Mouse (Mus musculus): ENCODE measurements around the gene Apold1. TPM values are rescaled to one million over a fixed set of nuclear protein-coding genes. Genes with fewer than 3 reads are reported as not detected.

Apold1 gene
- polyA plus RNA-seq, 1 experiment = 1.2 TPM

- no peak overlapping the region for H3K4me3 ChIP-seq (replicated peaks; ENCODE audit: extremely low read depth, low read depth, low read length)
- DNase-seq = no peak
- TF ChIP-seq CTCF (IDR thresholded peaks at IDR 0.05; ENCODE audit: insufficient read depth, low read length) (no peak), POLR2A (IDR thresholded peaks at IDR 0.05; ENCODE audit: borderline replicate concordance, extremely low read depth, low read depth, low read length) (no peak)
- WGBS = 68% methylated on average over 2 of the region's 2 CpGs
- H3K4me1 ChIP-seq (ENCODE audit: control insufficient read depth, insufficient read depth, low read length) = peaks cover 3% of the 10 kb centered on the region; the same call in 1 of the 2 replicates
Observed at GRCm38 (mm10) chr6:134963910-134964309, 17.6 kb upstream of the Apold1 start.

DNA sequence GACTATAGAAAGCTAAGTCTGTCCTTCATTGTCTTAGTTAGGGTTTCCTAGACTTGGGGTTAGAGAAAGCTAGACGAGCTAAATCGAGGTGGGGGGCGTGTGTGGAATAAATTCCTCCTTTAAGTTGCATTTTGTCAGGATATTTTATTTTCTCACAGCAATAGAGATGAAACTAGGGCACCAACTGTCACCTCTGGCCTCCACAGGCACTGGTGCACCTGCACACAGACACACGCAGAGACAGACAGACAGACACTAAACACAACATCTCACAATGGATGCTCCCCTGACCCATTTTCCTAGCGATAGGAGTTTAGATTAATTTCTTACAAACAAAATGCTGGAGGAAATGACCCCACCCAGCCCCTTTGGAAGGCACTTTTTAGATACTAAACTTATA, 14.8 kb upstream of the Apold1 start:
- no peak for DNase-seq
- WGBS = 70% methylated on average over 5 of the region's 5 CpGs
- H3K4me3 ChIP-seq (replicated peaks; ENCODE audit: extremely low read depth, low read depth, low read length) = no peak overlapping the region
- TF ChIP-seq POLR2A (IDR thresholded peaks at IDR 0.05; ENCODE audit: borderline replicate concordance, extremely low read depth, low read depth, low read length) (no peak), CTCF (IDR thresholded peaks at IDR 0.05; ENCODE audit: insufficient read depth, low read length) (no peak)
- H3K4me1 ChIP-seq (ENCODE audit: control insufficient read depth, insufficient read depth, low read length) = peaks cover 3% of the 10 kb centered on the region; the same call in 1 of the 2 replicates

GRCm38 (mm10) chr6:134968326-134968725, 13.2 kb upstream of the Apold1 start:
- H3K4me3 ChIP-seq (replicated peaks; ENCODE audit: extremely low read depth, low read depth, low read length) = no peak overlapping the region
- 58% methylated on average over 1 of the region's 1 CpGs for whole genome bisulfite sequencing
- no peak for TF ChIP-seq CTCF (IDR thresholded peaks at IDR 0.05; ENCODE audit: insufficient read depth, low read length)
- TF ChIP-seq POLR2A (IDR thresholded peaks at IDR 0.05; ENCODE audit: borderline replicate concordance, extremely low read depth, low read depth, low read length) = no peak
- no peak for DNase-seq
- no peaks in the 10 kb centered on the region for H3K4me1 ChIP-seq (ENCODE audit: control insufficient read depth, insufficient read depth, low read length)

GRCm38 (mm10) chr6:134969498-134969897, 12.0 kb upstream of the Apold1 start:
- DNase-seq = no peak
- Histone ChIP-seq H3K4me3 (replicated peaks; ENCODE audit: extremely low read depth, low read depth, low read length) (no peak overlapping the region), H3K4me1 (ENCODE audit: control insufficient read depth, insufficient read depth, low read length) (no peaks in the 10 kb centered on the region)
- TF ChIP-seq CTCF (IDR thresholded peaks at IDR 0.05; ENCODE audit: insufficient read depth, low read length) = no peak
- TF ChIP-seq POLR2A (IDR thresholded peaks at IDR 0.05; ENCODE audit: borderline replicate concordance, extremely low read depth, low read depth, low read length) = no peak
- 94% methylated on average over 2 of the region's 2 CpGs for WGBS

GRCm38 (mm10) chr6:134972096-134972495, 9.4 kb upstream of the Apold1 start:
- TF ChIP-seq CTCF (IDR thresholded peaks at IDR 0.05; ENCODE audit: insufficient read depth, low read length) (no peak), POLR2A (IDR thresholded peaks at IDR 0.05; ENCODE audit: borderline replicate concordance, extremely low read depth, low read depth, low read length) (no peak)
- H3K4me3 ChIP-seq (replicated peaks; ENCODE audit: extremely low read depth, low read depth, low read length) = no peak overlapping the region
- no peaks in the 10 kb centered on the region for H3K4me1 ChIP-seq (ENCODE audit: control insufficient read depth, insufficient read depth, low read length)
- WGBS = 47% methylated on average over 4 of the region's 4 CpGs
- DNase-seq = no peak

DNA sequence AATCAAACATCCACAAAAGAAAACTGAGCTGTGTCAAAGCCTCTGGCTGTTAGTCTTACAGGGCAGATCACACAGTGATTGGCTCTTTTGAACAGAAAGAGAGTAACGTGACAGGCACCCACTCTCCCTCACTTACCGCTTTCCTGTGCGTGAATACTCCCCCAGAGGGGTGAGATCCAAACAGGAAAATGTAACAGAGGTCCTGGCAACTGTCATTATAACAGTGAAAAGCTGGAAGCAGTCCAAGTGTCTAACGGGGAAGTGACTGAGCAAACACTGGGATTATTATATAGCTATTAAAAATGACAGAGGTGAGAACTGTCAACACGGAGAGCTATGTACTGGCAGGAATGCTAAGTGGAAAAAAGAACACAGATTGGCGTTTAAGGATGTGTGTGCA, 4.9 kb upstream of the Apold1 start:
- no peak for DNase-seq
- Histone ChIP-seq H3K4me1 (ENCODE audit: control insufficient read depth, insufficient read depth, low read length) (no peaks in the 10 kb centered on the region), H3K4me3 (replicated peaks; ENCODE audit: extremely low read depth, low read depth, low read length) (no peak overlapping the region)
- 21% methylated on average over 6 of the region's 6 CpGs for WGBS
- TF ChIP-seq POLR2A (IDR thresholded peaks at IDR 0.05; ENCODE audit: borderline replicate concordance, extremely low read depth, low read depth, low read length) (no peak), CTCF (IDR thresholded peaks at IDR 0.05; ENCODE audit: insufficient read depth, low read length) (no peak)

DNA sequence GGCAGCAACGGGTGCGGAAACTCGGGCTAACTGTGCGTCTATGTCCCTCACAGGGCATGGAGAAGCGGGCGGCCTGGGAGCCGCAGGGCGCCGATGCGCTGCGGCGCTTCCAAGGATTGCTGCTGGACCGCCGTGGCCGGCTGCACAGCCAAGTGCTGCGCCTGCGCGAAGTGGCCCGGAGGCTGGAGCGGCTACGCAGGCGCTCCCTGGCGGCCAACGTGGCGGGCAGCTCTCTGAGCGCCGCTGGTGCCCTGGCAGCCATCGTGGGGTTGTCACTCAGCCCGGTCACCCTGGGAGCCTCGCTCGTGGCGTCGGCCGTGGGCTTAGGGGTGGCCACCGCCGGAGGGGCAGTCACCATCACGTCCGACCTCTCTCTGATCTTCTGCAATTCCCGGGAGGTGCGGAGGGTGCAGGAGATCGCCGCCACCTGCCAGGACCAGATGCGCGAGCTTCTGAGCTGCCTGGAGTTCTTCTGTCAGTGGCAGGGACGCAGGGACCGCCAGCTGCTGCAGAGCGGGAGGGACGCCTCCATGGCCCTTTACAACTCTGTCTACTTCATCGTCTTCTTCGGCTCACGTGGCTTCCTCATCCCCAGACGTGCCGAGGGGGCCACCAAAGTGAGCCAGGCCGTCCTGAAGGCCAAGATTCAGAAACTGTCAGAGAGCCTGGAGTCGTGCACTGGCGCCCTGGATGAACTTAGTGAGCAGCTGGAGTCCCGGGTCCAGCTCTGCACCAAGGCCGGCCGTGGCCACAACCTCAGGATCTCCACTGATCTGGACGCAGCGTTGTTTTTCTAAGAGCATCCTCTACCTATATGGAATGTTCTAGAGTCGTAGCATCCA, 2.2 kb downstream of the Apold1 start:
- peak; percentile 87 for DNase-seq
- peak overlapping the region; percentile 58 for H3K4me3 ChIP-seq (replicated peaks; ENCODE audit: extremely low read depth, low read depth, low read length)
- peaks cover 6% of the 10 kb centered on the region; the same call in 1 of the 2 replicates for H3K4me1 ChIP-seq (ENCODE audit: control insufficient read depth, insufficient read depth, low read length)
- 3% methylated on average over 62 of the region's 62 CpGs for WGBS
- TF ChIP-seq POLR2A (IDR thresholded peaks at IDR 0.05; ENCODE audit: borderline replicate concordance, extremely low read depth, low read depth, low read length) (0 out of 2 replicates have a peak, but pooled peaks have one; percentile 21), CTCF (IDR thresholded peaks at IDR 0.05; ENCODE audit: insufficient read depth, low read length) (peak; percentile 39; the same call in 1 of the 2 replicates)

DNA sequence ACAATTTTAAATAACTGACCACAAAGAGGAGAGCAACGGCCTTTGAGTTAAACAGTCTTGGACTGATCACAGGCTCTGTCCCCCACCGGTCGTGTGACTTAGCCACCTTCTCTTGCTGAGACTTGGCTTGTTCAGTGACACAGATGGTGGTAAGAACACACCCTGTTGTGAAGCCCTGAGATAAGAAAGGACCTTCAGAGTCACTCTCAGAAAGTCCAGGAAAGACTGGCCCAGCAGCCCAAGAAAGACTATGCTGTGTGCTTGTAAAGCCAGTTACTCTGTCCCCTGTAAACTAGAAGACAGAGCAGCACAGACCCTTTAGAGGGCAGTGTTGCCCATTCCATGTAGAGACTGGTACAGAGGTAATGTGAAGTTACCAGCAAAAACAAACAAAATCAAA, 3.2 kb downstream of the Apold1 start:
- DNase-seq = no peak
- Histone ChIP-seq H3K4me1 (ENCODE audit: control insufficient read depth, insufficient read depth, low read length) (peaks cover 6% of the 10 kb centered on the region; the same call in 1 of the 2 replicates), H3K4me3 (replicated peaks; ENCODE audit: extremely low read depth, low read depth, low read length) (no peak overlapping the region)
- WGBS = 80% methylated on average over 3 of the region's 3 CpGs
- TF ChIP-seq POLR2A (IDR thresholded peaks at IDR 0.05; ENCODE audit: borderline replicate concordance, extremely low read depth, low read depth, low read length) = no peak
- no peak for TF ChIP-seq CTCF (IDR thresholded peaks at IDR 0.05; ENCODE audit: insufficient read depth, low read length)

DNA sequence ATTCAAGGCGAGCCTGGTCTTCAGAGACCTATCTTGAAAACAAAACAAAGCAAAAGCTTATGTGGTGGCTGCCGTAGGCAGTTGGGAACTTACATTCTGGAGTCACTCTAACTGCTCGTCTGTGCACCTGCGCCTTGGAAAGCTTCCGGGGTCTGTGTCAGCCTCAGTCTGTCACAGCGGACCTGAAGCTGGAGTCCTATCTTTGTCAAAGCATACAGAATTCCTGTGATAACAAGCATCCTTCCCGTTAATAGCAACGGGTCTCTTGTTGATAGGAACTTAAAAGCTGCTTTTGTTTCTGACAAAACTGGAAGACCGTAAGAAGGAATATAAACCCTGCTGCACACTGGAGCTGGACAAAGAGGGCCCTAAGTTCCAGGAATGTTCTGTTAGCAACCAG, 6.9 kb downstream of the Apold1 start:
- Histone ChIP-seq H3K4me3 (replicated peaks; ENCODE audit: extremely low read depth, low read depth, low read length) (no peak overlapping the region), H3K4me1 (ENCODE audit: control insufficient read depth, insufficient read depth, low read length) (peaks cover 4% of the 10 kb centered on the region; the same call in 1 of the 2 replicates)
- WGBS = 68% methylated on average over 9 of the region's 9 CpGs
- no peak for DNase-seq
- TF ChIP-seq POLR2A (IDR thresholded peaks at IDR 0.05; ENCODE audit: borderline replicate concordance, extremely low read depth, low read depth, low read length) = no peak
- TF ChIP-seq CTCF (IDR thresholded peaks at IDR 0.05; ENCODE audit: insufficient read depth, low read length) = no peak

- no peak for TF ChIP-seq CTCF (IDR thresholded peaks at IDR 0.05; ENCODE audit: insufficient read depth, low read length)
- no peak for TF ChIP-seq POLR2A (IDR thresholded peaks at IDR 0.05; ENCODE audit: borderline replicate concordance, extremely low read depth, low read depth, low read length)
- Histone ChIP-seq H3K4me3 (replicated peaks; ENCODE audit: extremely low read depth, low read depth, low read length) (no peak overlapping the region), H3K4me1 (ENCODE audit: control insufficient read depth, insufficient read depth, low read length) (no peaks in the 10 kb centered on the region)
- DNase-seq = no peak
- WGBS = 82% methylated on average over 6 of the region's 6 CpGs
Observed at GRCm38 (mm10) chr6:134990674-134991073, 9.2 kb downstream of the Apold1 start.
